Mouse (Mus musculus): ENCODE data around the gene Nhlrc3. TPM values are rescaled to one million over a fixed set of nuclear protein-coding genes. Genes with fewer than 3 reads are reported as not detected.

The Nhlrc3 gene
- 1 to 10 TPM; 9.7 TPM for total RNA-seq (2021)

- peak; percentile 95 for DNase-seq
Measured at GRCm38 (mm10) chr3:53463046-53463764, at the start of gene Nhlrc3, which contains the start of gene Proser1. Nhlrc3 (minus strand) TSS chr3:53463332. Proser1 (plus strand) TSS chr3:53463666.

DNA sequence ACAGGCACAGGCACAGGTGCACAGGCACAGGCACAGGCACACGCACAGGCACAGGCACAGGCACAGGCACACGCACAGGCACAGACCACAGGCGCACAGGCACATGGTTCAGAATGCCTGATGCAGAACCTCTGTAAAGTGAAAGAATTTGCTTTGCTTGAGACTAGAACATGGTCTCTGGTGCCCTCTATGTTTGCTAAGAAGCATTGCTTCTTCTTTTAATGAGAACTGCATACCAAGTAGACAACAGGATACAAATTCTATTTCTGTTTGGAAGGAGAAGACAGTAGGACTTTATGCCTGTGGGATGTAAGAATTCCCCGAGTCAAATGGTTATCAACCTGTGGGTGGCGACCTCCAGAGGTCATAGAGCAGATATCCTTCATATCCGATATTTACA, 39.3 kb upstream of the Nhlrc3 start:
- DNase-seq: no peak

GRCm38 (mm10) chr3:53498351-53498905, 35.3 kb upstream of the Nhlrc3 start:
- DNase-seq: peak; percentile 25

DNA sequence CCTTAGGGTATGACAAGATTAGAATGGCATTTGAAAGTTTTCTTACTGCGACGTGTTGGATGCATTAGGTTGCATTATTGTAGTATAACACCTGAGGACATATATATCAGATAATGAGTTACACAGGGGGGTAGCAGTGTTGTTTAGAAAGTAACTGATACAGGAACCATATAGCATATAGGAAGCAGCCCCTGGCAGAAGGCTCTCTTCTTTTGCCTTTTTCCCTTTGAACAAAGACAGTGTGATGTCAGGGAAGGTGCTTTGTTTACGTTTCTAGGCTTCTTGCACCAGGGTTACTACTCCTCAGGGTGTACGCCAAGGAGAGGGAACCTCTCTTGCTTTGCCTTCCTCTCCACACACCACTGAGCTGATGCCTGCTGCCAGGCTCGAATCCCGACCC, 25.2 kb upstream of the Nhlrc3 start, which contains the start of gene Stoml3:
Stoml3 (plus strand) TSS at position 301 of the 400 bp plus-strand sequence.
- no peak for DNase-seq

DNA sequence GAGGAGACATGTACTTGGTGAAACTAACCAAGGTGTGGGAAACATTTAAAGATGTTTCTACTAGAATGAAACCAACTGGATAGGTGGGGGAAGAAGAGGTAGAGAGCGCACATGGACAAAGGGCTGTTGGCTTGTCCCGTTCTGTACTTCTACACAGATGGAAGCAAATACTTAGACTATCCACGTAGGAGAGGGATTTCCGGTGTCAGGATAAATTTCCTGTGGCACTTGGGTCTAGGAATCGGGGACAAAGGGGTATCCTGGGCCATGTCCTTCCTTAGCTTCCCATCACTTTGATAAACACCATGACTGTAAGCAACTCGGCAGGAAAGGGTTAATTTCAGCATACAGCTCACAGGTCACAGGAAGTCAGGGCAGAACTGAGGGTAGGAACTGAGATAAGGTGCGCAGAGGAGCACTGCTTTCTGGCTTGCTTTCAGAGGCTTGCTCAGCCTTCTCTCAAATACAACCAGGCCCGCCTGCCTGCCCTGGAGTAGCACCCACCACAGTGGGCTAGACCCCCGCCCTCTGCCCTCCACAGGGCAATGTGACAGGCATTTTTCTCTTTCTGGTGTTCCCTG, 24.0 kb upstream of the Nhlrc3 start:
- no peak for DNase-seq

DNA sequence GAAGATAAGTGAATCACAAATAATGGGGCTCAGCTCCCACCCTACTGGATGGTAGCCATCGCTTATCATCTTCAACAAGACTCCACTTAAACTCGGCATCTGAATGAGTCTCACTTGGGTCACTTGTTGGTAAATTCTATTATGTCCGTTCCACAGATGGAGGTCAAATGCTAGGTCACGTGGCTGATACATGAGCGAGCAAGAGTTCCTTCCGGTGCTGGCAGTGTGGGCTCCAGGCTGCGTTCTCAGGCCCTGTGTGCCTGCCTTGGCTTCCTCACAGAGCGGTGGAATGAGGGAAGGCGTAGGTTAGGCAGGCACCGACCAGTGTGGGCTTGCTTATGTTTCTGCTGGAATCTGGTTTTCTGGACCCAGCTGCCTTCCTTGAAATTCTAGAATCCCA, 23.4 kb upstream of the Nhlrc3 start:
- DNase-seq: no peak

DNA sequence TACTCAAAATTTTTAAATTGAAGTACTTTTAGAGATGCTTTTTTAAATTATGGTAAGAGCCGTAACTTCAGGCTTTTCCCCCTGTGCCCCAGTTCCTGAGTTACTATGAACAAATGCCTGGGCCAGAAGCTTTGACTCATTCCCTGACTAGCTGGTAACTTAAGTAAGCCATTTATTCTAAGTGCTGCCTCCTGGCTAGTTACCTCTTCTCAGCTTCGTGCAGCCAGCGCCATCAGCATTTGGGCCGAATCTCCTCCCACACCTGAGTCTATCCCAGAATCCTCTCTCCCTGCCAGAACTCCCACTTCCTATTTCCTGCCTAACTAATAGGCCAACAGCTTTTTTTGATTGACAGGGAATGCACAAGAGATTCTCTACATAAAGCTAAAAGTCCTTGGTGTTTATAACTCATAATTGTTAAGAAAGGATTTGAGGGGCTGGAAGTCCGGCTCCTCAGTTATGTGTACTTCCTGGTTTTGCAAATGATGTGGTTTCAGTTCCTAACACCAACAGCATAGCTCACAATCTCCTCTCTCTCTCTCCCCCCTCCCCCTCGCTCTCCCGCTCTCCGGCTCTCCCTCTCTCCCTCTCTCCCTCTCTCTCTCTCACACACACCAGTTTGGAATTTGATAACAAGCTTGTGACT, 20.4 kb upstream of the Nhlrc3 start:
- no peak for DNase-seq

DNA sequence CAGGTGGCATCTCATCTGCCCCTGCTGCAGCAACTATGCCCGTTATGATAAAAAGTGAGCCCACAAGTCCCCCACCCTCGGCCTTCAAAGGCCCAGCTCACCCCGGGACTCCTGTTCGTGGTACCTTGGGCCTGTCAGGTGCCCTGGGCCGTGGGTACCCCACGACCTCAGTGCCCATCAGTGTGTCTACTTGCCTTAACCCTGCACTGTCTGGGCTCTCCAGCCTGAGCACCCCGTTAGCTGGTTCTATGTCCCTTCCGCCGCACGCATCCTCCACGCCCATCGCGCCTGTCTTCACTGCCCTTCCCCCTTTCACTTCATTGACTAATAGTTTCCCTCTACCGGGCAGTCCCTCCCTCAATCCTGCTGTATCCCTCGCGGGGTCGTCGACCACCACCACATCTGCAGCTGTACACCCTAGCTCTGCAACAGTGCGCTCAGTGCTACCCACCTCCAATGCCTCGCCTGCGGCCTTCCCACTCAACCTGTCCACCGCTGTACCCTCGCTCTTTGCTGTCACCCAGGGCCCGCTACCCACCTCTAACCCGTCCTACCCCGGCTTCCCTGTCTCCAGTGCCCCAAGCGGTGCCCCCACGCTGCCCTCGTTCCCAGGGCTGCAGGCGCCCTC, 15.4 kb upstream of the Nhlrc3 start:
- no peak for DNase-seq

DNA sequence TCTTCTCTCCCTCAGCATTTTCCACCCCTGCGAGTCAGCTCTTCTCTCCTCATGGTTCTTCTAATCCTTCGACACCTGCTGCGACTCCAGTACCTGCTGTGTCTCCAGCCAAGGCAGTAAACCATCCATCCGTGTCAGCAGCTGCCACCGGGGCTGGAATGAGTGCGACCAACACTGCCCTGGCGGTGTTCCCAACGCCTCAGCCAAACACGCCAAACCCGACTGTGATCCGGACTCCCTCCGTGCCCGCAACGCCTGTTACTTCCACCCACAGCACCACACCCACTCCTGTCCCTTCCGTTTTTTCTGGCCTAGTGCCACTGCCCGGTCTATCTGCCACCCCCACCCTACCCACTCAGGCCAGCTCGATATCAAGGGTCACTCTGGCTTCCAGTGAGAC, 14.3 kb upstream of the Nhlrc3 start:
- DNase-seq: peak; percentile 24

DNA sequence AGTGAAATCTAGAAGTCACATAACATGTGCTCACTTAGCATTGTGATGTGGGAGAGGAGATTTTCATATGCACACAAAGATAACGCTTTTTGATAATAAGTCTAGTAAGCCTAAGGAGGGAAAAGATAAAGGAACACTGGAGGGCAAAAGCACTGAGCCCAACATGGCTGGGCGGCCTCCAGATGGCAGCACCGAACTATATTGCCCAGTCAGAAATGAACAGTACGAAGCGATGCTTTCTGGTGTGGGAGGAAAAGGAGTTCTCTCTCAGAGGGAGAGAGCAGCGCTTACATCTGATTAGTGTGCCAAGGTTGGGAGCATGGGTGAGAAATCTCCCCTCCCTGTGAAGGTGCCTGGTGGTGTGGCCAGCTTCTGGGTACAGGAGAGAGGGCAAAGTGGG, 12.8 kb upstream of the Nhlrc3 start:
- DNase-seq: peak; percentile 59

- no peak for DNase-seq
Measured at GRCm38 (mm10) chr3:53474179-53474578, 11.0 kb upstream of the Nhlrc3 start.

- no peak for DNase-seq
Measured at GRCm38 (mm10) chr3:53472061-53472460, 8.9 kb upstream of the Nhlrc3 start.

DNA sequence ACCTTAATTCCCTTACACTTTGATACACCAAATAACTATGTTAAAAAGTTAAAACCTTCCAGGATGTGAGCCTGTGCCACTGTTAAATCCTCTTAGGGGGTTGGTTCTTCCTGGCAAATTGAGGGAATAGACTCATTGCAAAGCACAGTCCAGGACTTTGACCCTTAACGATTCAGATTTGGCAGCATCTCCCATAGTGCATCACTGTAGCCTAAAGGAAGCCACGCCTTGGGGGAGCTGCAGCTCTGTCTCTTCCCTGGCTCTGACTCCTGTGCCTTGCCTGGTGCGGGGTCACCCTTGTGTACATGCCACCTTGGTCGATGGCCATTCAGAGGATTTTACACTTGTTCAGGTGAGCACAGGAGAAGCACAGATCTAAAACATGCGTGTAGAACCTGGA, 6.5 kb upstream of the Nhlrc3 start:
- DNase-seq: no peak

- no peak for DNase-seq
Measured at GRCm38 (mm10) chr3:53467356-53467755, 4.2 kb upstream of the Nhlrc3 start.

DNA sequence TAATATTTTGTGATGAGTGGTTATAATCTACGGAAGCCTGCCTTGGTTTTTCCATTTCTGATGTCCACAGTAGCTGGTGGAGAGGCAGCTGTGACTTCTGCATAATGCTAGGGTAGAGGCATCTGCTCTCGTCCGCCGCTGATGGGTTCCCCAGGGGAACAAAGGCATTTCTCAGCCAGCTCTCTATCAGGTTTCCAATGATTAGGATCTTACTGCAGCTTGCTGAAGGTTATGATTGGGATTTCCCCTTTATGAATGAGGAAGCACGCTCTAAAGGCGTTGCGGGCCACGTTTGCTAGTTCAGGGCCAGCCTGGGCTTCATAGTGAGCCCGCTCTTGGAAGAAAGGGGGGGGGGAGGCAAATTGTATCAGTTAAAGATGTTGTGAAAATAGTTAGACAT, 3.3 kb upstream of the Nhlrc3 start:
- no peak for DNase-seq

DNA sequence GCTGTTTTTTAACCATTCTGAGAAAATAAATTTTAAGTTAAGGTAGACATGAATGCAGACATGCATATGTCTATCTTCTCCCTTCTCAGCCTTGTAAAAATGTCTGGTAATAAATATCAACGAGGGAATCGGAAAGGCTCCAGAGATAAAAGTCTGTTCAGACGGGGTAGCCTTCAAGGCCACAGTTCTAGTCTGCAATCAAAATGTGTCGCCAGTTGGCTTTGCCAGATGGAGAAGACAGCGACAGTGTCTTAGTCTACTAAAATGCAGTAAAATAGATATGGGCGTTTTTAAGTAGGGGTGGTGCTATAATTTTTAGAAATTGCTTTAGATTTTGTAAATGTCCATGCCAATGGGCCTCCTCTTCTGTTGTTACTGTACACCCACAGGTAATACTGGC, 2.2 kb upstream of the Nhlrc3 start:
- DNase-seq: no peak

DNA sequence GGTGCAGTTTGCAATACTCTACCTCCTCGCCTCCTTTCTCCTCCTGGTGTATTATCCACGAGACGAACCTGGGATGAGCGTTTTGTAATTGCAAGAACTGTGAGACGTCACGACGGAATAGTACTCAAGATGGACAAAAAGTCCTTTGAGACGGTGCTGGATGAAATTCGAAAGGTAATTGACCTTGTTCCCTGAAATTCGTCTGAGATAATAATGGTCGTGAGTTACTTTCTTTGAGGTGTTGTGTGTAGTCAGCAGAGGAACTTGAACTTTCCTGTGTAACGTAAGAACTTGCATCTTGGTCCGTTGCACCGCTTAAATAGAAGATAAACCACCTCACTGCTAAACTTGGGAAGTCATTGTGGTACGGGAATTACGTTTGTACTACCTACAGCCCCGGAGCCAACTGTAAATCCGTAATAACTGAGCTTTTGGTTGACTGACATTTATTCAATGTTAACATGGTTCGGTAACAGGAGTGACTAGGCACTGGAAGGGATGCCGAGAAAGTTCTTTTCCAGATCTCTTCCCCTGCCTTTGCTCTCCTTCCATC, 1.1 kb upstream of the Nhlrc3 start:
- no peak for DNase-seq

DNA sequence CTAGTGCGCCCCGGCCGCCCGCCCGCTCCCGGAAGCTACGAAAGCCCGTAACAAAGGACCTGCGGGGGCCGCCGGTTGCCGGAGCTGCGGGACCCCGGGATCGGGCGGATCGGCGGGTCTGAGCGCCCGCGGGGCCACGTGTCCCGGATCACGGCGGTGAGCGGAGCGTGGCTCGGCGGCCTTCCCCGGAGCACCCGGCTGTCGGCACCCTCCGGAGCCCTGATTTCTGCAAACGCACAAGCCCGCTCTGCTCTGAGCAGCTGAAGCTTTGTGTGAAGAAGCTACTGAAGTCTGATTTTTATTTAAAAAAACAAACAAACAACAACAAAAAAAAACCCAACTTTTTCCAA, 608 bp upstream of the Nhlrc3 start:
- no peak for DNase-seq

- no peak for DNase-seq
Measured at GRCm38 (mm10) chr3:53462701-53463045, 459 bp downstream of the Nhlrc3 start.

DNA sequence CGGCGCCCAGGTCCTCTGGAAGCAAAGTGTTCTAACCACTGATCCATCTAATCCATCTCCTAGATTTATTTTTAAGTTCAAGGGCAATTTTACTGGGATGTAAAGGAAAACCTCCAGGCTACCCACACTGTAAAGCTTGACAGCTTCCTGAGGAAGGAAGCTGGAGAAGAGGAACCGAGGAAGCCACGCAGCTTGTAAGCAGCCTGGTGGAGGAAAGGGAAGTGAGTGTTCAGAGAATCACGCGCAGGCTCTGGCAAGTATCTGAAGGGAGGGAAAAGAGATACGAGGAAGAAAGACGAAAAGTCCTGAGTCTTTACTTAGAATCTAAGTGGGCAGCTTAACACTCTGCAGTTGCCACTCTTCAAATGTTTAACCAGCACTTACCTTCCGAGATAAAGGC, 3.0 kb downstream of the Nhlrc3 start:
- DNase-seq: no peak

DNA sequence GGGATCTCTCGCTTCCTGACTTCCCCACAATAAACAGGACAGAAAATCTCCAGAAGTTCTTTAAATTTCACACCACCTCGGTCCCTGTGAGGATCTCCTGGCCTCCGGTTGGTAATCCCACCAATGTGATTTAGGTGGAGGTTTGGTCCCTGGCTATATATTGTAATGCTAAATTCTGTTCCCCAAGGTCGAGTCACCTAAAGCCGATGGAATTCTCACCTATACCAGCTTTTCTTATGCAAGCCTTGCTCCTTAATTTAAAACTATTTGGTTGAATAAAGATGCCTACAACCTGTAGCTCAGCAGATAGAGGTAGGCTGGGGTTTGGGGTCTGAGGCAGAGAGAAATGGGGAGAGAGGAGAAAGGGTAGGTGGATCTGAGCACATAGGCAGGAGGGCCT, 5.4 kb downstream of the Nhlrc3 start:
- DNase-seq: no peak

- DNase-seq: no peak
Measured at GRCm38 (mm10) chr3:53454984-53455383, 8.1 kb downstream of the Nhlrc3 start.

DNA sequence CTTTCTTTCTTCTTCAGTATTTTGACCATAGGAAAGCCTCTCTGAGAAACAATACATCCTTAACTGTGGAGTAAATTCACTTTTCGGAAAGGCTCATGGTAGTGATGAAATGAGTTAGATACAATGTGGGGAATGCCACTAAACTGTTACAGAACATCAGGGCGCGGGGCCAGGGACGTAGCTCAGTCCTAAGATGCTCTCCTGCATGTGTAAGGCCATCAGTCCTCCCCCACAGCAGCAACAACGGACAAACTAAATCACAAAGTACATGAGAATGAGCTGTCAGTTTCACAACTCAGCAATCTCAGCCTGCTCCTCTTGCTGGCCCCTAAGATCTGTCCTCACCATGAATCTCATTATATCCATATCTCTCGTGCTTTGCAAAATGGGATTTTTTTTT, 8.6 kb downstream of the Nhlrc3 start:
- no peak for DNase-seq

All from heart, postnatal 4 days (tissue).